Mouse (Mus musculus): ENCODE measurements at regions not wholly inside any gene's neighbourhood (a gene's known extent, or its start where the extent isn't known, plus 50 kb on each side); places are given as distances from the start of the nearest gene placed in this dataset.
A peak's percentile ranks its signal among the peaks of the same experiment; 100 is the strongest.

DNA sequence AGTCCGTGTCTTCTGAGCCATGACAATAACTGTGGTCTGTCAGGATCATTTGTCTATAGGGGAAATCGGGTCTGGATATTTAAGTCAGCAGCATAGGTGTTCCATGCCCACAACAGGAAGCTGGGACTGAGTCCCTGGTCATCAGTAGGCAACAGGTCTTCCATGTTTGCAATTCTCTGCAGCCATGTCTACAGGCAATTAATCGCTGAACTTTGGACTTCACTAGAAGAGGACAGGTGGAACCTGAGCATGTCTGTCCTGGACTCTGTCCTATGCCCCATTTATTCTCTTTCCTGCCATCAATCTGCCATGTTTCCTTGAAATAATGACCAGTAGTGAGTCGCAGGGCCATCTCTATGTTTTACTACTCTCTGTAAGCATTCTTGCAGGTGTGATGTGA is 54.9 kb downstream of the Cyp2d40 start:
- DNase-seq (ENCODE audit: low read depth, low spot score), result no peak
- 81% methylated on average over 4 of the region's 4 CpGs for WGBS

DNA sequence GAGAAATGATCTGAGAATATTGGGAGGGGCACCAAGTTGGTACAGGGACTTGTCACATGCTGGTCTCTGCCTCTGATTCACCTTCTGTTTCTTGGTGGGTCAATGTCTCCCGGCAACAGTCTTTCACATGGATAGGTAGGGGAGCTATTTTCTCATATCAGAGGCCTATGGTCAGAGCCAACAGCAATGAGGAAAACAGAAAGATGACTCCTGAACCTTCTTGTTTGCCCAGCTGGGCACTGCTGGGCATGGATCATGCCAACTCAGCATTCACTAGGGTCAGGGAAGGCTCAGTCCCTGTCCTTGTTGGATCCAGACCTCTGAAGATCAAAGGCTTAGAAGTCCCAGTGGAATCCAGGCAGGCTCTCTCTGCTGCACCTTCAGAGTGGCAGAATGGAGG is 56.1 kb downstream of the Cyp2d40 start:
- no peak for DNase-seq (ENCODE audit: low read depth, low spot score)
- 63% methylated on average over 1 of the region's 1 CpGs for WGBS

DNA sequence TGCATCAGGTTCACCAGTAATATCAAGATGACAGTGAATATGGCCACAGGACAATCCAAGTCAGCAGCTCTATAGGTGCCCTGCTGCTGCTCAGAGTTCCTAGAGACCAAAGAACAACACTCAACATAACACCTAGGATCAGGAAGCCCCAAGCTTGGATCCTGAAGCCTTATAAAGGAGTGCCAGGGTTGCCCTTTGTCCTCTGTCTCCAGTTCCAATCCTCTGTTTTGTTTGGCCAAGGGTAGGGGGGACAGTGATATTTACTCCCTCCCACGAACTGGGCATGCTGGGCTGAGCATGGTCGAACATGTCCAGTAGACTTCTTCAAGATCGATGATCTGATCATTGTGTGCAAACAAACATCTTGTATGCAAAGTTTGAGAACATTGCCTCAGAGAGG is 56.8 kb downstream of the Cyp2d40 start:
- 77% methylated on average over 3 of the region's 3 CpGs for WGBS
- DNase-seq (ENCODE audit: low read depth, low spot score), result no peak

DNA sequence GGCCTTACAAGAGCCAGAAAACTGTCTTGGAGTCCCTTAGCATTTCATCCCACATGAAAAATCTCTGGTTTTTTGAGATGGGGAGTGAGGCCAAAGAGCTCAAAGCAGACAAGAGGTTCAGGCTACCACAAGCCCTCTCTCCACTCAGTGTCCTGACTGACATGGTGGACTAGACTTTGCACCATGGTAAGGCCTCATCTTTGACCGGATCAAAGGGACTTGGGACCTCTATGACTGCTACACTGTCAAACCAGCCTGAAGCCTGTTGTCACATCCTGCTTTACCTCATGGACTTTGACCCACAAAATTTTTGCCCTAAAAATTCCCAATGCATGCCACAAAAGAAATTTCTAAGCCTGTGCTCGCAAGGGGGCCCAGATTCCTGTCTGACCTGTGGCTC is 57.3 kb downstream of the Cyp2d40 start:
- 89% methylated on average over 2 of the region's 2 CpGs for WGBS
- DNase-seq (ENCODE audit: low read depth, low spot score), result no peak

DNA sequence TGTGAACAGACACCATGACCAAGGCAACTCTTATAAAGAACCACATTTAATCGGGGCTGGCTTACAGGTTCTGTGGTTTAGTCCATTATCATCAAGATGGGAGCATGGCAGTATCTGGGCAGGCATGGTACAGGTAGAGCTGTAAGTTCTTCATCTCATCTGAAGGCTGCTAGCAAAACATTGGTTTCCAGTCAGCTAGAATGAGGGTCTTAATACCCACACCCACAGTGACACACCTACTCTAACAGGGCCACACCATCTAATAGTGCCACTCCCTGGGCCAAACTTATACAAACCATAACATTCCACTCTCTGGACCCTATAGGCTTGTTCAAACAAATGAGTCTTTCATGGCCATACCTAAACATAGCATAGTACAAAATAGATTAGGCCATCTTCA is 61.9 kb downstream of the Cyp2d40 start:
- 93% methylated on average over 1 of the region's 1 CpGs for WGBS
- no peak for DNase-seq (ENCODE audit: low read depth, low spot score)

DNA sequence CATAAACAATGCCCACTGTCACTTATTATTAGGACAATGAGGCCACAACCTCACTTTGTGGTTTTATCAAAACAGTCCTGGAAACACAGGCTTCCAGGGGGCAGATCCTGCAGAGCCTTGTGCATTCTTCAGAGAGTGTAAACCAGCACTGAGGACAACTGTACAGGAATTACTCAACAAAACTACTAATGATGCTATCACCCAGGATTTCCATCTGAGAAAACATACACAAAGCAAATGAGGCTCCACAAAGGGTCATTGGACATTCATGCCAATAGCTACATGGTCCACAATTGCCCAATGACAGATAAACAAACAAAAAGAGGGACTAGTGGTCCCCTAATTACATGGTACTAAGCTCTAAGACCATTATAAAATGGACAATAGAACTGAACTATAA is 68.2 kb downstream of the Cyp2d40 start:
- no peak for DNase-seq (ENCODE audit: low read depth, low spot score)

DNA sequence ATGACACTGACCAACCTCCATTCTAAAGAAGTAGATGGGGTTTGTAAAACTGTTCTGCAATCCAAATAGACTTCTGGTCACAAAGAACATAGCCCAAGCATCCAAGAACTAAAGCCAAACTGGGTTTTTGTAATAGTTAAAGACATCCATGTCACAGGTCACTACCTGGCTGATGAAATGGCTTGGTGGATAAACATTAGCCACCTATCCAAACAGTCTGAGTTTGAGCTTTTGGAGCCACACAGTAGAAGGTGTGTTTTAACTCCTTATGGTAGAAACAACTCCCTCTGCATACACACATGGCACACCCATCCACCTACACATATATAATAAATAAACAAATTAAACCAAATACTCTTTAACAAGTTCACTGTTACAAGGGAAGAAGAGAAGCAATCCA is 68.7 kb downstream of the Cyp2d40 start:
- DNase-seq (ENCODE audit: low read depth, low spot score), result no peak

DNA sequence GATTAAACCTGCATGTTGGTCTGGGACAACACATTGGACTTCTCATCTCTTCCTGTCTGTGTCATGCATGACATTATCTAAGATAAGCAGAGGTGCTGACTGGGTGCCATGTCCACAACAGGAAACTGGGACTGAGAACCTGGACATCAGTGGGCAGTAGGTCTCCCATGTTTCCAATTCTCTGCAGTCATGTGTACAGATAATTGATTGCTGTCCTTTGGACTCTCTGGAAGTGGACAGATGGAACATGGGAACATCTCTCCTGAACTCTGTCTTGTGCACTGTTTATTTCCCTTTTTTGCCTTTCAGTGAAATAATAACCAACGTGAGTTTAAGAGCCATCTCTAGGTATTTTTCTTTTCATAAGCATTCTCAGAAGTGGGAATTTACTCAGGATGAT is 69.5 kb downstream of the Cyp2d40 start:
- WGBS, result 84% methylated on average over 1 of the region's 1 CpGs
- no peak for DNase-seq (ENCODE audit: low read depth, low spot score)

DNA sequence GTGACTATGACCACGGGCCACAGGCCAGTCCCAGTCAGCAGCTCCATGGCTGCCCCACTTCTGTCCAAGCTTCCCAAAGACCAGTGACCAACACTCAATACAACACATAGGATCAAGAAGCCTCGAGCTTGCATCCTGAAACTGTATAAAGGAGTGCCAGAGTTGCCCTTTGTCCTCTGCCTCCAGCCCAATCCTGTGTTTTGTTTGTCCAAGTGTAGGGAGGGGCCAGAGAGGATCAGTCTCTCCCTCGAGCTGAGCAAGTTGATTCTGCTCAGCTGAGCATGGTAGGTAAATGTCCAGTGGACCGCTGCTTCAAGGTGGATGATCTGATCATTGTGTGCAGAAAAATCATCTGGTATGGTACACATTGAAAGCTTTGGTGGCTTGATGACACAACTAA is 71.0 kb downstream of the Cyp2d40 start:
- WGBS, result 34% methylated on average over 4 of the region's 4 CpGs
- DNase-seq (ENCODE audit: low read depth, low spot score), result peak; percentile 67

Measured in large intestine, adult 2 months (tissue).